Mouse (Mus musculus) stomach, postnatal 0 days (tissue): Measurements from ENCODE around the gene Mageb4. TPM values are rescaled to one million over a fixed set of nuclear protein-coding genes. Genes with fewer than 3 reads are reported as not detected.
"Not testable (repeated sequence)": the region's sequence is repeated elsewhere in the genome, so short reads cannot be mapped to it uniquely, and the experiment has no call there.

Source experiments
- ATAC-seq: fragments of 200-750 bp; cut with Nextera tagmentation; 2 replicates; pipeline ENCODE4 v1.8.0; 2017; ENCODE audit not compliant: low FRiP score, low TSS enrichment
- DNase-seq: peaks from one replicate; pipeline ENCODE4 v3.0.0-alpha.2; 2016; ENCODE audit warnings: low spot score
- H3K27ac ChIP-seq: fragments of 300-500 bp; sonication (generic); replicated peaks from 2 replicates; pipeline ENCODE4 v1.5.1; 2014; ENCODE audit warnings: mild to moderate bottlenecking, control low read depth
- H3K27me3 ChIP-seq: fragments of 300-500 bp; sonication (generic); 2 replicates; pipeline ENCODE4 v1.6.1; 2014; ENCODE audit warnings: low read length; ENCODE audit not compliant: control insufficient read depth, insufficient read depth
- H3K36me3 ChIP-seq: fragments of 300-500 bp; sonication (generic); 2 replicates; pipeline ENCODE4 v1.6.1; 2014; ENCODE audit warnings: low read length, mixed read lengths; ENCODE audit not compliant: control insufficient read depth, insufficient read depth
- H3K4me1 ChIP-seq: fragments of 300-500 bp; sonication (generic); replicated peaks from 2 replicates; pipeline ENCODE4 v1.6.1; 2014; ENCODE audit warnings: antibody characterized with exemption; ENCODE audit not compliant: control insufficient read depth, insufficient read depth
- H3K4me2 ChIP-seq: fragments of 300-500 bp; sonication (generic); replicated peaks from 2 replicates; pipeline ENCODE4 v1.6.1; 2014; ENCODE audit warnings: low read depth, mild to moderate bottlenecking, control low read depth, moderate library complexity
- H3K4me3 ChIP-seq: fragments of 300-500 bp; sonication (generic); 2 replicates; pipeline ENCODE4 v1.5.1; 2014; ENCODE audit warnings: low read depth, low read length, control low read depth
- H3K9ac ChIP-seq: fragments of 300-500 bp; sonication (generic); 2 replicates; pipeline ENCODE4 v1.6.1; 2014; ENCODE audit warnings: mild to moderate bottlenecking, low read length, control low read depth, mixed read lengths
- H3K9me3 ChIP-seq: fragments of 300-500 bp; sonication (generic); 2 replicates; pipeline ENCODE4 v1.6.1; 2016; ENCODE audit warnings: low read length; ENCODE audit not compliant: control insufficient read depth
- CTCF ChIP-seq: IDR thresholded peaks from 2 replicates; pipeline ENCODE4 v1.5.1; 2016; ENCODE audit warnings: antibody characterized with exemption, low read depth, mild to moderate bottlenecking, moderate library complexity
- EP300 ChIP-seq: optimal IDR thresholded peaks from 2 replicates; pipeline ENCODE3; 2016; ENCODE audit warnings: antibody characterized with exemption
- WGBS: fragments of 180-500 bp; shearing (Covaris S2); extraction: QIAGEN DNeasy Blood & Tissue Kit; methylation state at CpG from one replicate; pipeline ENCODE4 v1.1.7; 2014; 5-methylcytosine and 5-hydroxymethylcytosine counted together
- polyA plus RNA-seq: library from polyadenylated mRNA; unstranded; fragments of >200 nt; fragmentation: Nextera tagmentation; extraction: Ambion mirVana; gene quantifications from 2 replicates; pipeline ENCODE4 v1.2.1, GENCODE M21; 2015

Gene Mageb4
- not detected in 2 replicates for polyA plus RNA-seq

- ATAC-seq, H3K36me3 ChIP-seq: not testable (repeated sequence)
- WGBS, result no CpG with 5 or more reads among the region's 13 CpGs
Observed at GRCm38 (mm10) chrX:86304993-86305392, at the start of gene Mageb4. TSS of gene Mageb4 (minus strand) at chrX:86305093.

GRCm38 (mm10) chrX:86284597-86284996 is 20.3 kb downstream of the Mageb4 start:
- not testable (repeated sequence) for DNase-seq, H3K9me3 ChIP-seq, H3K4me2 ChIP-seq, H3K4me1 ChIP-seq, ATAC-seq, H3K4me3 ChIP-seq, H3K36me3 ChIP-seq, H3K27me3 ChIP-seq, H3K27ac ChIP-seq, H3K9ac ChIP-seq
- WGBS, result 56% methylated on average over 1 of the region's 2 CpGs

More at GRCm38 (mm10) chrX:86304993-86305392, at the start of gene Mageb4:
- H3K9ac ChIP-seq, DNase-seq, H3K4me1 ChIP-seq, H3K4me3 ChIP-seq, H3K4me2 ChIP-seq, H3K27me3 ChIP-seq, H3K27ac ChIP-seq, H3K9me3 ChIP-seq: not testable (repeated sequence)

GRCm38 (mm10) chrX:86245950-86246349 is 58.9 kb downstream of the Mageb4 start:
- DNase-seq, H3K27me3 ChIP-seq, H3K4me3 ChIP-seq, H3K9me3 ChIP-seq, ATAC-seq, H3K27ac ChIP-seq, H3K4me2 ChIP-seq, H3K9ac ChIP-seq, H3K4me1 ChIP-seq, H3K36me3 ChIP-seq: not testable (repeated sequence)
- WGBS, result no CpG with 5 or more reads among the region's 1 CpGs

- Histone ChIP-seq H3K27ac (no peak overlapping the region), H3K27me3 (no peaks in the 10 kb centered on the region), H3K9ac (no peak overlapping the region), H3K4me2 (no peak overlapping the region), H3K9me3 (no peaks in the 10 kb centered on the region), H3K36me3 (no peaks in the 10 kb centered on the region), H3K4me3 (no peak overlapping the region), H3K4me1 (no peaks in the 10 kb centered on the region)
- no peak for DNase-seq
- ATAC-seq, result no peak
- TF ChIP-seq EP300, result no peak
- TF ChIP-seq CTCF, result no peak
- WGBS, result no CpG with 5 or more reads among the region's 1 CpGs
Observed at GRCm38 (mm10) chrX:86237246-86237645, 67.6 kb downstream of the Mageb4 start.

Other genes with a start within 250 kb of the Mageb4 start
- not detected in 2 replicates for gene Nr0b1, start 113.3 kb downstream of the Mageb4 start, polyA plus RNA-seq